Mouse (Mus musculus) thymus, adult 2 months (tissue): ENCODE results near the gene Skp2. TPM values are rescaled to one million over a fixed set of nuclear protein-coding genes. Genes with fewer than 3 reads are reported as not detected.

ENCODE experiments used
- DNase-seq: peaks from one replicate; pipeline ENCODE4 v3.0.0; 2021
- H3K27ac ChIP-seq: fragments of 200-500 bp; 2 replicates; pipeline ENCODE4 v1.5.1; 2012; ENCODE audit warnings: low read length, control low read depth; ENCODE audit not compliant: control insufficient read depth, insufficient read depth
- H3K27me3 ChIP-seq: fragments of 200-500 bp; 2 replicates; pipeline ENCODE4 v1.6.1; 2012; ENCODE audit warnings: mild to moderate bottlenecking, low read length, moderate library complexity, mixed read lengths; ENCODE audit not compliant: control insufficient read depth, insufficient read depth
- H3K36me3 ChIP-seq: fragments of 200-500 bp; 2 replicates; pipeline ENCODE4 v1.6.1; 2012; ENCODE audit warnings: mild to moderate bottlenecking, low read length, moderate library complexity; ENCODE audit not compliant: control insufficient read depth, insufficient read depth
- H3K4me1 ChIP-seq: fragments of 200-500 bp; replicated peaks from 2 replicates; pipeline ENCODE4 v1.6.1; 2012; ENCODE audit warnings: low read length; ENCODE audit not compliant: control insufficient read depth, insufficient read depth
- H3K4me3 ChIP-seq: fragments of 200-500 bp; 2 replicates; pipeline ENCODE4 v1.5.1; 2012; ENCODE audit warnings: mild to moderate bottlenecking, low read length, control low read depth, moderate library complexity; ENCODE audit not compliant: control insufficient read depth, insufficient read depth
- CTCF ChIP-seq: fragments of 200-500 bp; IDR thresholded peaks from 2 replicates; pipeline ENCODE4 v1.5.1; 2012; ENCODE audit warnings: mild to moderate bottlenecking, control low read depth, low read length, moderate library complexity, borderline replicate concordance; ENCODE audit not compliant: control insufficient read depth, poor library complexity, insufficient read depth; ENCODE audit errors: extremely low read depth
- POLR2A ChIP-seq: fragments of 200-500 bp; IDR thresholded peaks from 2 replicates; pipeline ENCODE4 v1.6.1; 2012; ENCODE audit warnings: mild to moderate bottlenecking, low read length, control low read depth, moderate library complexity; ENCODE audit not compliant: control insufficient read depth, poor library complexity, insufficient read depth; ENCODE audit errors: extremely low read depth
- WGBS: fragments of 180-500 bp; shearing (Covaris S2); methylation state at CpG from one replicate; pipeline ENCODE4 v1.1.7; 2018; 5-methylcytosine and 5-hydroxymethylcytosine counted together
- polyA plus RNA-seq: library from polyadenylated mRNA; depleted of rRNA; stranded (reverse); fragments of >200 nt; gene quantifications from 2 replicates; pipeline ENCODE4 v1.2.3, GENCODE M21; 2012

Skp2 gene
- polyA plus RNA-seq, 1 experiment: 11.5 TPM

DNA sequence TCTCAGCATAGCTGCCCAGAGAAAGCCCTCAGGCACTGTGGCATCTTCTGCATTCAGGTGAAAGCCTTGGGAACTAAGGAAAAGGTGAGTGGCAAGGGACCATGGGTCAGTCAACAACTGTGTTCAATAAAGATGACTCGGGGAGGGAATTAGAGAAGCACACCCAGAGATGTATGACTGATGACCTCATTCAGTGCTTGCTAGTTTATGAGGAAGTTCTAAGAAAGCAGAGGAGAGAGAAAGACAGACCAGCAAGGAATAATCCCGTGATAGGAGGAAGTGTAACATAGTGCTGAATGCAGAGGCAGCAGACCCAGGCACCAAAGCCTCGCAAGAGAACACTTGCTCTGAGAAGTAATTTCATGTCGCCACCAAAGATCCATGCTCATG lies 23.7 kb downstream of the Skp2 start:
- 86% methylated on average over 4 of the region's 4 CpGs for WGBS

GRCm38 (mm10) chr15:9130772-9131498 lies 24.3 kb downstream of the Skp2 start:
- DNase-seq: no peak
- H3K27me3 ChIP-seq: no peaks in the 10 kb centered on the region
- no peaks in the 10 kb centered on the region for H3K4me1 ChIP-seq
- WGBS: 92% methylated on average over 9 of the region's 9 CpGs
- H3K36me3 ChIP-seq: peaks cover 15% of the 10 kb centered on the region
- TF ChIP-seq CTCF (no peak), POLR2A (no peak)
- peak overlapping the region; percentile 34; the same call in 1 of the 2 replicates for H3K27ac ChIP-seq
- H3K4me3 ChIP-seq: no peak overlapping the region

More for the DNA sequence above, 23.7 kb downstream of the Skp2 start:
- Histone ChIP-seq H3K36me3 (peaks cover 15% of the 10 kb centered on the region), H3K4me1 (no peaks in the 10 kb centered on the region), H3K27ac (peak overlapping the region; percentile 34; the same call in 1 of the 2 replicates), H3K27me3 (no peaks in the 10 kb centered on the region), H3K4me3 (no peak overlapping the region)
- DNase-seq: no peak
- no peak for TF ChIP-seq CTCF
- no peak for TF ChIP-seq POLR2A

DNA sequence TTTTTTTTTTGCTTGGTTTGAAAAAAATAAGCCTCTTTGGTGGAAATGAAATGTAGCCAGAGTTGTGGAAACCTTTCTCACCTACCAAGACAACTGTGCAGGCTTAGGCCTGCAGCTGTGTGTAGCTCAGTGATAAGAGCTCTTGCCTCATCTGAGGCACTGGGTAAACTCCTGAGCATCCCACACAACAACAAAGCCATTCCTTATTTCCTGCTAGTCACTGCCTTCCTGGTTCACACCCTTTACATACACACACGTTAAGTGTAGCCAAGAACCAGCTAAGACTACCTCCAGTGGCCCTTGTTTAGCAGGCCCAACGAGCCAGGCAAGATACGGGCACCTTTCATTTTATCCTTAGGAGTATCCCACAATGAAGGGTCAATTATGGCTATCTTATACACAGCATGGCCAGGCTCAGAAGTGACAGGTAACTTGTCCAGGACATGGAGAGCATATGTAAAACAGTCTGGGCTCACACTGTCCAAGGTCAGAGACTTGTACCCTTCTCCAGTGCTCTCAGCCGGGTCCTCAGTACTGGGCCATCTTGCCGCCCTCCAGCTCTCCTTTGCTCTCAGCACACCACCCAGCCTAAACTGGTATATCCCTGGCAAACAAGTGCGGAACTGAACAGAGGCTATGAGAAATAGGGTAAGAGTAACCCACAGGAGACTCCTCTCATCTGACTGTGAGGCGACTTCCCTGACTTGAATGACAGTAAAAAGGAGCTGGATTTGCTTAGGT lies 28.0 kb downstream of the Skp2 start:
- Histone ChIP-seq H3K27ac (no peak overlapping the region), H3K27me3 (no peaks in the 10 kb centered on the region), H3K4me1 (no peaks in the 10 kb centered on the region), H3K4me3 (no peak overlapping the region), H3K36me3 (peaks cover 22% of the 10 kb centered on the region)
- DNase-seq: no peak
- TF ChIP-seq POLR2A: no peak
- no peak for TF ChIP-seq CTCF
- 94% methylated on average over 7 of the region's 7 CpGs for WGBS

DNA sequence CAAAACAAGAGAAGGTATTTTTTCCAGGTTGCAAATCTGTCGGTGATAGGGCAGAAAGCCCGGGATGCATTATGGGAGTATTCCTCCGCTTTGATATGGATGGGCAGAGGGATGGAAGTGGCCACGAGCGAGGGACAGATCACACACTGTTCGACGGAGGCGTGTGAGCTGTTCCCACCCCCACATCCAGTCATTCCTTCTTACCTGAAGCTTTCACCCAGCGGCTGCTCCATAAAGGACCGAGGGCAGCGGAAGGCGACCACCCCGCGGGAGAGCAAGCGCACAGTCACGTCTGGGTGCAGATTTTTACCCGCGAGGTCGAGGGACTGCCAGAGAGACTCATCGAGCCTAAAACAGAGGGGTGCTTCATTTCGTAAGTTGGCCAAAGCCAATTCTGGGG lies 30.4 kb downstream of the Skp2 start:
- H3K36me3 ChIP-seq: peaks cover 19% of the 10 kb centered on the region
- TF ChIP-seq CTCF (no peak), POLR2A (no peak)
- no peaks in the 10 kb centered on the region for H3K27me3 ChIP-seq
- H3K4me1 ChIP-seq: no peaks in the 10 kb centered on the region
- H3K4me3 ChIP-seq: no peak overlapping the region
- no peak for DNase-seq
- 97% methylated on average over 21 of the region's 21 CpGs for WGBS
- H3K27ac ChIP-seq: no peak overlapping the region

DNA sequence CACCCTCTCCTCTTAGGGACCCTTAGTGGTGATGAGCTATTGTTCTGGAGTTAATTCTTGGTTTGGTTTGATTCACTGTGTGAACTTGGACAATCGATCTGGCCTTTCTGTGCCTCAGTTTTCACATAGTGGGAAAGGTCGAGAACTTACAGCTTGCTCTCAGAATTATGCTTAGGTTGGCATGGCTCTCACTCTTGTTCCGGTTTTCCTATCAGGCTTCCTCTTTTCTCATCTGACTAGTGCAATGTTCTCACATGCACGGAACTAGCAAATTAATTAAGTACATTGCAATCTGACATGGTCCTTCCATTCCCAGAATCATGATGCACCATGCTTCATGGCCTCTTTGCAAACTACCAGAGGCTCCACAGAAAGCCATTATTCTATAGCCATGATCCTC lies 32.2 kb downstream of the Skp2 start:
- Histone ChIP-seq H3K4me1 (no peaks in the 10 kb centered on the region), H3K27ac (no peak overlapping the region), H3K27me3 (no peaks in the 10 kb centered on the region), H3K36me3 (peaks cover 19% of the 10 kb centered on the region), H3K4me3 (no peak overlapping the region)
- 77% methylated on average over 4 of the region's 4 CpGs for WGBS
- no peak for DNase-seq
- TF ChIP-seq CTCF (no peak), POLR2A (no peak)

GRCm38 (mm10) chr15:9120081-9120480 lies 35.1 kb downstream of the Skp2 start:
- H3K27ac ChIP-seq: no peak overlapping the region
- H3K36me3 ChIP-seq: peaks cover 40% of the 10 kb centered on the region
- no peaks in the 10 kb centered on the region for H3K4me1 ChIP-seq
- DNase-seq: peak; percentile 36
- TF ChIP-seq CTCF: no peak
- no peak for TF ChIP-seq POLR2A
- no peak overlapping the region for H3K4me3 ChIP-seq
- 97% methylated on average over 2 of the region's 2 CpGs for WGBS
- H3K27me3 ChIP-seq: no peaks in the 10 kb centered on the region
